Mouse (Mus musculus): ENCODE measurements around the gene Vmn1r40. TPM values are rescaled to one million over a fixed set of nuclear protein-coding genes. Genes with fewer than 3 reads are reported as not detected.

Gene Vmn1r40
- total RNA-seq, 2 experiments from 2014 or later: not detected

Other genes starting within 250 kb of the Vmn1r40 start
- 10 to 100 TPM; 67.2 to 69.5 TPM for gene Chchd6, start 111.9 kb upstream of the Vmn1r40 start, total RNA-seq (2021)
- gene Txnrd3, start 63.6 kb upstream of the Vmn1r40 start, total RNA-seq (2021): 1 to 10 TPM; 4.8 to 5.2 TPM
- not detected for gene Vmn1r41, start 33.2 kb downstream of the Vmn1r40 start, total RNA-seq (2021)
- not detected for gene Vmn1r42, start 168.9 kb downstream of the Vmn1r40 start, total RNA-seq (2021)
- not detected for gene Vmn1r43, start 168.9 kb downstream of the Vmn1r40 start, total RNA-seq (2021)
- gene Vmn1r44, start 176.1 kb downstream of the Vmn1r40 start, total RNA-seq (2021): not detected
- gene Vmn1r45, start 233.1 kb downstream of the Vmn1r40 start, total RNA-seq (2021): not detected

Measured in layer of hippocampus, postnatal 14 days (tissue).